In genomic region chr13:84783017-84783937, GRCm38 (mm10) we compare ENCODE assay signal across 12 mouse cellular contexts.
DNase-seq lines count a peak whose midpoint lies in the region; ATAC-seq lines count a peak whose summit lies in the region.
"Had no signal": no experiment of that assay in that cellular context is flagged by ENCODE, and none has a peak within 500 bp of the region (broad histone marks: within the 10 kb centered on the region; RNA-seq: fewer than 3 reads in every experiment).

No protein-coding gene starts in this region.

- no peak overlapping the region for H3K27ac ChIP-seq in neural tube, embryonic 11.5 days (ENCODE audit: low read depth, low read length)
- no peak overlapping the region for H3K27ac ChIP-seq in embryonic facial prominence, embryonic 14.5 days (replicated peaks; ENCODE audit: low read depth, low read length)
- H3K27ac ChIP-seq: limb, embryonic 12.5 days had no signal

- no peak overlapping the region for H3K9ac ChIP-seq in neural tube, embryonic 11.5 days (ENCODE audit: low read length)
- H3K9ac ChIP-seq in embryonic facial prominence, embryonic 14.5 days (ENCODE audit: low read depth, low read length), result no peak overlapping the region
- H3K9ac ChIP-seq: limb, embryonic 12.5 days had no signal

- no peaks in the 10 kb centered on the region for H3K36me3 ChIP-seq in neural tube, embryonic 11.5 days (ENCODE audit: control insufficient read depth, insufficient read depth, low read length)
- H3K36me3 ChIP-seq in embryonic facial prominence, embryonic 14.5 days (ENCODE audit: control insufficient read depth, insufficient read depth, low read length), result no peaks in the 10 kb centered on the region
- H3K36me3 ChIP-seq: limb, embryonic 12.5 days had no signal

- no peak overlapping the region for H3K4me2 ChIP-seq in neural tube, embryonic 11.5 days (ENCODE audit: low read depth)
- no peak overlapping the region for H3K4me2 ChIP-seq in embryonic facial prominence, embryonic 14.5 days (ENCODE audit: low read depth, low read length)
- H3K4me2 ChIP-seq: limb, embryonic 12.5 days had no signal

- intact Hi-C loops in heart, postnatal 10 days (cut with DNase I), result no loop called here

- peaks cover 3% of the 10 kb centered on the region; the same call in 1 of the 2 replicates for H3K4me1 ChIP-seq in neural tube, embryonic 11.5 days (ENCODE audit: control insufficient read depth, insufficient read depth, low read length)
- no peaks in the 10 kb centered on the region for H3K4me1 ChIP-seq in embryonic facial prominence, embryonic 14.5 days (ENCODE audit: control insufficient read depth, insufficient read depth, low read length)
- H3K4me1 ChIP-seq: limb, embryonic 12.5 days had no signal

- ATAC-seq in neural tube, embryonic 11.5 days (ENCODE audit: insufficient read depth, low FRiP score, low TSS enrichment), result peak; percentile 88
- peak; percentile 86; the same call in 1 of the 2 replicates for ATAC-seq in embryonic facial prominence, embryonic 14.5 days (ENCODE audit: low read depth)

- no peaks in the 10 kb centered on the region for H3K27me3 ChIP-seq in neural tube, embryonic 11.5 days (ENCODE audit: control insufficient read depth, insufficient read depth, low read length)
- no peaks in the 10 kb centered on the region for H3K27me3 ChIP-seq in embryonic facial prominence, embryonic 14.5 days (replicated peaks; ENCODE audit: control insufficient read depth, insufficient read depth, low read length)
- H3K27me3 ChIP-seq: limb, embryonic 12.5 days had no signal

- no peaks in the 10 kb centered on the region for H3K9me3 ChIP-seq in neural tube, embryonic 11.5 days (ENCODE audit: control insufficient read depth, low read length)
- no peaks in the 10 kb centered on the region for H3K9me3 ChIP-seq in embryonic facial prominence, embryonic 14.5 days (ENCODE audit: control insufficient read depth, low read length)
- H3K9me3 ChIP-seq: limb, embryonic 12.5 days had no signal

- peak; percentile 23 for DNase-seq in neural tube, embryonic 11.5 days (ENCODE audit: low spot score)
- DNase-seq in neural tube, embryonic 10.5 days (ENCODE audit: extremely low spot score, low spot score), result no peak
- DNase-seq in embryonic facial prominence, embryonic 14.5 days (ENCODE audit: low spot score), result peak; percentile 59
- DNase-seq in mesoderm, embryonic 11.5 days (ENCODE audit: low read depth, low spot score), result peak; percentile 36
- DNase-seq in retina, postnatal 1 day, result peak; percentile 87
- no peak for DNase-seq in layer of hippocampus, postnatal 10 days (ENCODE audit: low spot score in 2 of 2)
- no peak for DNase-seq in adipocyte (ENCODE audit: low spot score)
- no peak for DNase-seq in heart, postnatal 10 days
- DNase-seq: adrenal gland, postnatal 25 days; heart, postnatal 4 days; thymus, postnatal 25 days had no signal

- WGBS in neural tube, embryonic 11.5 days, result 23% methylated on average over 4 of the region's 4 CpGs
- WGBS in embryonic facial prominence, embryonic 14.5 days, result 15% methylated on average over 4 of the region's 4 CpGs

- H3K4me3 ChIP-seq in neural tube, embryonic 11.5 days (ENCODE audit: low read depth, low read length), result no peak overlapping the region
- no peak overlapping the region for H3K4me3 ChIP-seq in embryonic facial prominence, embryonic 14.5 days (ENCODE audit: low read depth, low read length)
- H3K4me3 ChIP-seq: limb, embryonic 12.5 days had no signal

Comparison
In these comparisons a context has a peak if more than half of its experiments do, and no peak if none do; other contexts are left out.
1. DNase-seq: peak in neural tube, embryonic 11.5 days (single experiment), embryonic facial prominence, embryonic 14.5 days (single experiment), mesoderm, embryonic 11.5 days (single experiment) and retina, postnatal 1 day (single experiment); none in neural tube, embryonic 10.5 days (single experiment), layer of hippocampus, postnatal 10 days (0 of 2), adipocyte (single experiment) and heart, postnatal 10 days (0 of 2).